Comparison of ENCODE assay signal across 19 mouse cellular contexts in genomic region chr1:183179316-183179715, GRCm38 (mm10). TPM values are rescaled to one million over a fixed set of nuclear protein-coding genes. Genes with fewer than 3 reads are reported as not detected.
DNase-seq lines count a peak whose midpoint lies in the region; ATAC-seq lines count a peak whose summit lies in the region.
"Had no signal": no experiment of that assay in that cellular context is flagged by ENCODE, and none has a peak within 500 bp of the region (broad histone marks: within the 10 kb centered on the region; RNA-seq: fewer than 3 reads in every experiment).

No protein-coding gene starts in this region.

- no peaks in the 10 kb centered on the region for H3K9me3 ChIP-seq in heart, embryonic 15.5 days (replicated peaks)
- no peaks in the 10 kb centered on the region for H3K9me3 ChIP-seq in heart, embryonic 12.5 days (replicated peaks)
- H3K9me3 ChIP-seq in liver, embryonic 12.5 days (replicated peaks), result no peaks in the 10 kb centered on the region
- H3K9me3 ChIP-seq in liver, embryonic 11.5 days (ENCODE audit: control insufficient read depth, low read length), result no peaks in the 10 kb centered on the region
- no peaks in the 10 kb centered on the region for H3K9me3 ChIP-seq in liver, embryonic 13.5 days (replicated peaks)
- H3K9me3 ChIP-seq in liver, embryonic 16.5 days (replicated peaks; ENCODE audit: control insufficient read depth, low read length), result no peaks in the 10 kb centered on the region
- H3K9me3 ChIP-seq: embryonic facial prominence, embryonic 10.5 days; forebrain, embryonic 13.5 days; hindbrain, embryonic 10.5 days; intestine, embryonic 15.5 days had no signal

- H3K4me3 ChIP-seq in heart, embryonic 15.5 days, result no peak overlapping the region
- no peak overlapping the region for H3K4me3 ChIP-seq in heart, embryonic 12.5 days
- H3K4me3 ChIP-seq in liver, embryonic 12.5 days, result no peak overlapping the region
- no peak overlapping the region for H3K4me3 ChIP-seq in liver, embryonic 11.5 days (ENCODE audit: low read depth, low read length)
- H3K4me3 ChIP-seq in liver, embryonic 13.5 days (replicated peaks), result no peak overlapping the region
- H3K4me3 ChIP-seq in liver, embryonic 16.5 days (ENCODE audit: low read depth, low read length), result no peak overlapping the region
- H3K4me3 ChIP-seq: embryonic facial prominence, embryonic 10.5 days; forebrain, embryonic 13.5 days; gastrocnemius, adult 2 months; hindbrain, embryonic 10.5 days; intestine, embryonic 15.5 days had no signal

- ATAC-seq in heart, embryonic 15.5 days (replicated peaks; ENCODE audit: insufficient number of reproducible peaks, insufficient read depth, low FRiP score, low read depth), result no peak
- ATAC-seq in heart, embryonic 12.5 days (ENCODE audit: insufficient number of reproducible peaks, low FRiP score), result no peak
- ATAC-seq in liver, embryonic 12.5 days, result no peak
- ATAC-seq in liver, embryonic 11.5 days (replicated peaks; ENCODE audit: low FRiP score), result no peak
- ATAC-seq in liver, embryonic 13.5 days (ENCODE audit: low read depth), result peak; percentile 39; the same call in 1 of the 2 replicates
- ATAC-seq in liver, embryonic 16.5 days (ENCODE audit: low read depth), result peak; percentile 59
- ATAC-seq: forebrain, embryonic 13.5 days; forebrain, postnatal 0 days; intestine, embryonic 15.5 days had no signal

- no peak overlapping the region for H3K9ac ChIP-seq in heart, embryonic 15.5 days
- no peak overlapping the region for H3K9ac ChIP-seq in heart, embryonic 12.5 days
- no peak overlapping the region for H3K9ac ChIP-seq in liver, embryonic 12.5 days
- no peak overlapping the region for H3K9ac ChIP-seq in liver, embryonic 11.5 days (ENCODE audit: low read depth, low read length)
- no peak overlapping the region for H3K9ac ChIP-seq in liver, embryonic 13.5 days
- no peak overlapping the region for H3K9ac ChIP-seq in liver, embryonic 16.5 days (ENCODE audit: low read depth, low read length)
- H3K9ac ChIP-seq: forebrain, embryonic 13.5 days; forebrain, postnatal 0 days; hindbrain, embryonic 14.5 days; intestine, embryonic 15.5 days had no signal

- H3K36me3 ChIP-seq in heart, embryonic 15.5 days, result no peaks in the 10 kb centered on the region
- no peaks in the 10 kb centered on the region for H3K36me3 ChIP-seq in heart, embryonic 12.5 days
- no peaks in the 10 kb centered on the region for H3K36me3 ChIP-seq in liver, embryonic 12.5 days
- H3K36me3 ChIP-seq in liver, embryonic 11.5 days (ENCODE audit: control insufficient read depth, insufficient read depth, low read length), result no peaks in the 10 kb centered on the region
- no peaks in the 10 kb centered on the region for H3K36me3 ChIP-seq in liver, embryonic 13.5 days
- no peaks in the 10 kb centered on the region for H3K36me3 ChIP-seq in liver, embryonic 16.5 days (ENCODE audit: control insufficient read depth, insufficient read depth)
- H3K36me3 ChIP-seq: embryonic facial prominence, embryonic 10.5 days; hindbrain, embryonic 10.5 days; intestine, embryonic 15.5 days had no signal

- peaks cover 39% of the 10 kb centered on the region for H3K4me1 ChIP-seq in heart, embryonic 15.5 days (replicated peaks)
- peaks cover 36% of the 10 kb centered on the region for H3K4me1 ChIP-seq in heart, embryonic 12.5 days (replicated peaks)
- H3K4me1 ChIP-seq in liver, embryonic 12.5 days, result peaks cover 7% of the 10 kb centered on the region; the same call in 1 of the 2 replicates
- H3K4me1 ChIP-seq in liver, embryonic 11.5 days (replicated peaks; ENCODE audit: control insufficient read depth, insufficient read depth, low read length), result peaks cover 6% of the 10 kb centered on the region
- H3K4me1 ChIP-seq in liver, embryonic 13.5 days (replicated peaks), result peaks cover 15% of the 10 kb centered on the region
- H3K4me1 ChIP-seq in liver, embryonic 16.5 days (ENCODE audit: control insufficient read depth, low read depth, low read length), result no peaks in the 10 kb centered on the region

- no peak overlapping the region for H3K4me2 ChIP-seq in heart, embryonic 15.5 days
- no peak overlapping the region for H3K4me2 ChIP-seq in heart, embryonic 12.5 days
- H3K4me2 ChIP-seq in liver, embryonic 12.5 days, result no peak overlapping the region
- H3K4me2 ChIP-seq in liver, embryonic 11.5 days, result no peak overlapping the region
- H3K4me2 ChIP-seq in liver, embryonic 13.5 days, result no peak overlapping the region
- no peak overlapping the region for H3K4me2 ChIP-seq in liver, embryonic 16.5 days (ENCODE audit: low read depth, low read length)
- H3K4me2 ChIP-seq: forebrain, embryonic 13.5 days; hindbrain, embryonic 14.5 days; intestine, embryonic 15.5 days had no signal

- DNase-seq in liver, embryonic 11.5 days (ENCODE audit: low spot score), result no peak
- DNase-seq in liver, embryonic 13.5 days, result no peak
- DNase-seq in frontal cortex, postnatal 14 days (ENCODE audit: low spot score in 2 of 2), result no peak
- DNase-seq: adrenal gland, adult 8-10 months; adrenal gland, postnatal 36 days; cerebellum, adult 2 months; cerebellum, postnatal 10 days; forebrain, postnatal 0 days; gastrocnemius, adult 2 months; gastrocnemius, postnatal 25 days had no signal

- no peaks in the 10 kb centered on the region for H3K27me3 ChIP-seq in heart, embryonic 15.5 days
- H3K27me3 ChIP-seq in heart, embryonic 12.5 days (replicated peaks), result no peaks in the 10 kb centered on the region
- no peaks in the 10 kb centered on the region for H3K27me3 ChIP-seq in liver, embryonic 12.5 days (replicated peaks)
- no peaks in the 10 kb centered on the region for H3K27me3 ChIP-seq in liver, embryonic 11.5 days (replicated peaks; ENCODE audit: control insufficient read depth, insufficient read depth, low read length)
- no peaks in the 10 kb centered on the region for H3K27me3 ChIP-seq in liver, embryonic 13.5 days
- H3K27me3 ChIP-seq in liver, embryonic 16.5 days (ENCODE audit: control insufficient read depth, insufficient read depth, low read depth, low read length), result no peaks in the 10 kb centered on the region
- H3K27me3 ChIP-seq: forebrain, embryonic 13.5 days; intestine, embryonic 15.5 days had no signal

- peak overlapping the region; percentile 37 for H3K27ac ChIP-seq in heart, embryonic 15.5 days
- H3K27ac ChIP-seq in heart, embryonic 12.5 days (ENCODE audit: poor library complexity, severe bottlenecking), result no peak overlapping the region
- H3K27ac ChIP-seq in liver, embryonic 12.5 days, result 0 out of 2 replicates have a peak overlapping the region, but pooled peaks have one; percentile 54
- no peak overlapping the region; the same call in 1 of the 2 replicates for H3K27ac ChIP-seq in liver, embryonic 11.5 days (ENCODE audit: low read depth, low read length)
- no peak overlapping the region for H3K27ac ChIP-seq in liver, embryonic 13.5 days
- H3K27ac ChIP-seq in liver, embryonic 16.5 days (ENCODE audit: low read length), result no peak overlapping the region; the same call in 1 of the 2 replicates
- H3K27ac ChIP-seq: embryonic facial prominence, embryonic 10.5 days; forebrain, embryonic 13.5 days; gastrocnemius, adult 2 months; hindbrain, embryonic 10.5 days; hindbrain, embryonic 14.5 days; intestine, embryonic 15.5 days had no signal

- 86% methylated on average over 5 of the region's 5 CpGs for WGBS in heart, embryonic 15.5 days
- 86% methylated on average over 5 of the region's 5 CpGs for WGBS in heart, embryonic 12.5 days
- WGBS in liver, embryonic 12.5 days (ENCODE audit: insufficient replicate concordance), result 78% methylated on average over 5 of the region's 5 CpGs
- WGBS in liver, embryonic 11.5 days, result 81% methylated on average over 5 of the region's 5 CpGs
- 63% methylated on average over 5 of the region's 5 CpGs for WGBS in liver, embryonic 13.5 days (ENCODE audit: insufficient replicate concordance)
- 61% methylated on average over 5 of the region's 5 CpGs for WGBS in liver, embryonic 16.5 days (ENCODE audit: insufficient replicate concordance)

RNA-seq across cellular contexts. Expression of gene Disp1, which starts 42.0 kb away (rescaled TPM):
- polyA plus RNA-seq in heart, embryonic 15.5 days (2015; fragmentation: Nextera tagmentation; extraction: Ambion mirVana), result 7.8 and 11.0 TPM in 2 replicates
- polyA plus RNA-seq in heart, embryonic 12.5 days (2016; fragmentation: Nextera tagmentation; extraction: Ambion mirVana), result 10.9 and 12.4 TPM in 2 replicates
- 4.0 and 5.1 TPM in 2 replicates for polyA plus RNA-seq in liver, embryonic 12.5 days (2016; fragmentation: Nextera tagmentation; extraction: Ambion mirVana)
- 7.7 and 7.8 TPM in 2 replicates for polyA plus RNA-seq in liver, embryonic 11.5 days (2014; fragmentation: Nextera tagmentation; extraction: Ambion mirVana)
- polyA plus RNA-seq in liver, embryonic 13.5 days (2015; fragmentation: Nextera tagmentation; extraction: Ambion mirVana), result 2.4 and 3.0 TPM in 2 replicates
- polyA plus RNA-seq in liver, embryonic 16.5 days (2015; fragmentation: Nextera tagmentation; extraction: Ambion mirVana), result 3.0 and 3.3 TPM in 2 replicates

Comparison
In these comparisons a context has a peak if more than half of its experiments do, and no peak if none do; other contexts are left out.
1. ATAC-seq: peak in liver, embryonic 13.5 days (single experiment) and liver, embryonic 16.5 days (single experiment); none in heart, embryonic 15.5 days (single experiment), heart, embryonic 12.5 days (single experiment), liver, embryonic 12.5 days (single experiment) and liver, embryonic 11.5 days (single experiment).
2. H3K27ac ChIP-seq: peak in heart, embryonic 15.5 days (single experiment) and liver, embryonic 12.5 days (single experiment); none in heart, embryonic 12.5 days (single experiment), liver, embryonic 11.5 days (single experiment), liver, embryonic 13.5 days (single experiment) and liver, embryonic 16.5 days (single experiment).